Mouse (Mus musculus): ENCODE results near the gene C130032M10Rik. TPM values are rescaled to one million over a fixed set of nuclear protein-coding genes. Genes with fewer than 3 reads are reported as not detected.

C130032M10Rik gene
- polyA plus RNA-seq, 1 experiment: not detected

GRCm38 (mm10) chr9:114561671-114561971 is 46.1 kb downstream of the C130032M10Rik start:
- Histone ChIP-seq H3K79me2 (ENCODE audit: control insufficient read depth, insufficient read depth) (no peaks in the 10 kb centered on the region), H3K27me3 (ENCODE audit: control insufficient read depth, insufficient read depth, insufficient read length) (peaks cover 67% of the 10 kb centered on the region), H3ac (ENCODE audit: control insufficient read depth, insufficient read length, low read depth) (no peak overlapping the region), H3K79me3 (ENCODE audit: low read depth) (no peaks in the 10 kb centered on the region), H3K4me3 (ENCODE audit: insufficient read depth, poor library complexity, severe bottlenecking) (no peak overlapping the region), H3K36me3 (ENCODE audit: control insufficient read depth, insufficient read depth) (no peaks in the 10 kb centered on the region)
- TF ChIP-seq FOSL1 (IDR thresholded peaks at IDR 0.05; ENCODE audit: insufficient read depth, low read length, poor library complexity, severe bottlenecking) (no peak), MYOD1 (IDR thresholded peaks at IDR 0.05; ENCODE audit: control insufficient read depth, insufficient read length, low read depth) (no peak), CTCF (IDR thresholded peaks at IDR 0.05; ENCODE audit: control insufficient read depth, insufficient read depth, insufficient read length) (no peak), MAX (IDR thresholded peaks at IDR 0.05) (no peak), CEBPB (IDR thresholded peaks at IDR 0.05; ENCODE audit: low read depth) (no peak), USF1 (IDR thresholded peaks at IDR 0.05; ENCODE audit: low read depth) (no peak), MYOG (IDR thresholded peaks at IDR 0.05; ENCODE audit: control insufficient read depth, extremely low read depth, insufficient read length) (no peak)

GRCm38 (mm10) chr9:114562031-114562918 is 46.8 kb downstream of the C130032M10Rik start:
- Histone ChIP-seq H3K36me3 (ENCODE audit: control insufficient read depth, insufficient read depth) (no peaks in the 10 kb centered on the region), H3ac (ENCODE audit: control insufficient read depth, insufficient read length, low read depth) (no peak overlapping the region), H3K79me3 (ENCODE audit: low read depth) (no peaks in the 10 kb centered on the region), H3K79me2 (ENCODE audit: control insufficient read depth, insufficient read depth) (no peaks in the 10 kb centered on the region), H3K4me3 (ENCODE audit: insufficient read depth, poor library complexity, severe bottlenecking) (no peak overlapping the region), H3K27me3 (ENCODE audit: control insufficient read depth, insufficient read depth, insufficient read length) (peaks cover 62% of the 10 kb centered on the region)
- no peak for TF ChIP-seq CEBPB (IDR thresholded peaks at IDR 0.05; ENCODE audit: low read depth)
- no peak for TF ChIP-seq USF1 (IDR thresholded peaks at IDR 0.05; ENCODE audit: low read depth)
- no peak for TF ChIP-seq FOSL1 (IDR thresholded peaks at IDR 0.05; ENCODE audit: insufficient read depth, low read length, poor library complexity, severe bottlenecking)
- TF ChIP-seq MYOG (IDR thresholded peaks at IDR 0.05; ENCODE audit: control insufficient read depth, extremely low read depth, insufficient read length): no peak
- no peak for TF ChIP-seq MYOD1 (IDR thresholded peaks at IDR 0.05; ENCODE audit: control insufficient read depth, insufficient read length, low read depth)
- TF ChIP-seq CTCF (IDR thresholded peaks at IDR 0.05; ENCODE audit: control insufficient read depth, insufficient read depth, insufficient read length): no peak
- no peak for TF ChIP-seq MAX (IDR thresholded peaks at IDR 0.05)

- no peaks in the 10 kb centered on the region for H3K79me3 ChIP-seq (ENCODE audit: low read depth)
- no peaks in the 10 kb centered on the region for H3K79me2 ChIP-seq (ENCODE audit: control insufficient read depth, insufficient read depth)
- H3K36me3 ChIP-seq (ENCODE audit: control insufficient read depth, insufficient read depth): no peaks in the 10 kb centered on the region
- peaks cover 62% of the 10 kb centered on the region for H3K27me3 ChIP-seq (ENCODE audit: control insufficient read depth, insufficient read depth, insufficient read length)
- no peak for TF ChIP-seq CEBPB (IDR thresholded peaks at IDR 0.05; ENCODE audit: low read depth)
- TF ChIP-seq FOSL1 (IDR thresholded peaks at IDR 0.05; ENCODE audit: insufficient read depth, low read length, poor library complexity, severe bottlenecking): no peak
- TF ChIP-seq MYOG (IDR thresholded peaks at IDR 0.05; ENCODE audit: control insufficient read depth, extremely low read depth, insufficient read length): no peak
- TF ChIP-seq MYOD1 (IDR thresholded peaks at IDR 0.05; ENCODE audit: control insufficient read depth, insufficient read length, low read depth): no peak
- no peak for TF ChIP-seq CTCF (IDR thresholded peaks at IDR 0.05; ENCODE audit: control insufficient read depth, insufficient read depth, insufficient read length)
- TF ChIP-seq USF1 (IDR thresholded peaks at IDR 0.05; ENCODE audit: low read depth): no peak
- no peak for TF ChIP-seq MAX (IDR thresholded peaks at IDR 0.05)
- H3K4me3 ChIP-seq (ENCODE audit: insufficient read depth, poor library complexity, severe bottlenecking): no peak overlapping the region
- H3ac ChIP-seq (ENCODE audit: control insufficient read depth, insufficient read length, low read depth): no peak overlapping the region
Observed at GRCm38 (mm10) chr9:114562919-114563751, 47.6 kb downstream of the C130032M10Rik start.

- Histone ChIP-seq H3K79me2 (ENCODE audit: control insufficient read depth, insufficient read depth) (no peaks in the 10 kb centered on the region), H3K36me3 (ENCODE audit: control insufficient read depth, insufficient read depth) (no peaks in the 10 kb centered on the region), H3ac (ENCODE audit: control insufficient read depth, insufficient read length, low read depth) (no peak within 1 kb of the TSS), H3K4me3 (ENCODE audit: insufficient read depth, poor library complexity, severe bottlenecking) (no peak within 1 kb of the TSS), H3K27me3 (ENCODE audit: control insufficient read depth, insufficient read depth, insufficient read length) (peaks cover 57% of the 10 kb centered on the region), H3K79me3 (ENCODE audit: low read depth) (no peaks in the 10 kb centered on the region)
- no peak for TF ChIP-seq CEBPB (IDR thresholded peaks at IDR 0.05; ENCODE audit: low read depth)
- no peak for TF ChIP-seq FOSL1 (IDR thresholded peaks at IDR 0.05; ENCODE audit: insufficient read depth, low read length, poor library complexity, severe bottlenecking)
- no peak for TF ChIP-seq MYOD1 (IDR thresholded peaks at IDR 0.05; ENCODE audit: control insufficient read depth, insufficient read length, low read depth)
- TF ChIP-seq USF1 (IDR thresholded peaks at IDR 0.05; ENCODE audit: low read depth): no peak
- TF ChIP-seq CTCF (IDR thresholded peaks at IDR 0.05; ENCODE audit: control insufficient read depth, insufficient read depth, insufficient read length): no peak
- TF ChIP-seq MAX (IDR thresholded peaks at IDR 0.05): no peak
- TF ChIP-seq MYOG (IDR thresholded peaks at IDR 0.05; ENCODE audit: control insufficient read depth, extremely low read depth, insufficient read length): no peak
Observed at GRCm38 (mm10) chr9:114563761-114564606, 48.5 kb downstream of the C130032M10Rik start, which contains the start of gene Trim71. TSS of gene Trim71 (minus strand) at chr9:114564369.

GRCm38 (mm10) chr9:114564667-114565066 is 49.2 kb downstream of the C130032M10Rik start:
- Histone ChIP-seq H3ac (ENCODE audit: control insufficient read depth, insufficient read length, low read depth) (no peak overlapping the region), H3K4me3 (ENCODE audit: insufficient read depth, poor library complexity, severe bottlenecking) (no peak overlapping the region), H3K27me3 (ENCODE audit: control insufficient read depth, insufficient read depth, insufficient read length) (peaks cover 50% of the 10 kb centered on the region), H3K79me3 (ENCODE audit: low read depth) (no peaks in the 10 kb centered on the region), H3K79me2 (ENCODE audit: control insufficient read depth, insufficient read depth) (no peaks in the 10 kb centered on the region), H3K36me3 (ENCODE audit: control insufficient read depth, insufficient read depth) (no peaks in the 10 kb centered on the region)
- TF ChIP-seq FOSL1 (IDR thresholded peaks at IDR 0.05; ENCODE audit: insufficient read depth, low read length, poor library complexity, severe bottlenecking): no peak
- no peak for TF ChIP-seq MYOG (IDR thresholded peaks at IDR 0.05; ENCODE audit: control insufficient read depth, extremely low read depth, insufficient read length)
- no peak for TF ChIP-seq MAX (IDR thresholded peaks at IDR 0.05)
- no peak for TF ChIP-seq MYOD1 (IDR thresholded peaks at IDR 0.05; ENCODE audit: control insufficient read depth, insufficient read length, low read depth)
- no peak for TF ChIP-seq USF1 (IDR thresholded peaks at IDR 0.05; ENCODE audit: low read depth)
- no peak for TF ChIP-seq CTCF (IDR thresholded peaks at IDR 0.05; ENCODE audit: control insufficient read depth, insufficient read depth, insufficient read length)
- TF ChIP-seq CEBPB (IDR thresholded peaks at IDR 0.05; ENCODE audit: low read depth): no peak
